Mouse (Mus musculus) kidney, postnatal 0 days (tissue): ENCODE results near the gene Fitm2. TPM values are rescaled to one million over a fixed set of nuclear protein-coding genes. Genes with fewer than 3 reads are reported as not detected.

Experiments used
- ATAC-seq: fragments of 200-750 bp; cut with Nextera tagmentation; replicated peaks from 2 replicates; pipeline ENCODE4 v1.8.0; 2017; ENCODE audit warnings: low read depth, moderate number of reproducible peaks, moderate TSS enrichment, moderate library complexity; ENCODE audit not compliant: low FRiP score
- DNase-seq: peaks from one replicate; pipeline ENCODE4 v3.0.0-alpha.2; 2016; ENCODE audit warnings: low spot score
- H3K27ac ChIP-seq: fragments of 300-500 bp; sonication (generic); 2 replicates; pipeline ENCODE4 v1.5.1; 2014; ENCODE audit warnings: mild to moderate bottlenecking
- H3K27me3 ChIP-seq: fragments of 300-500 bp; sonication (generic); 2 replicates; pipeline ENCODE4 v1.6.1; 2014; ENCODE audit warnings: low read length, mixed read lengths; ENCODE audit not compliant: insufficient read depth
- H3K36me3 ChIP-seq: fragments of 300-500 bp; sonication (generic); 2 replicates; pipeline ENCODE4 v1.6.1; 2014; ENCODE audit warnings: low read length, mixed read lengths; ENCODE audit not compliant: insufficient read depth
- H3K4me1 ChIP-seq: fragments of 300-500 bp; sonication (generic); replicated peaks from 2 replicates; pipeline ENCODE4 v1.6.1; 2014; ENCODE audit warnings: antibody characterized with exemption, low read length, mixed read lengths; ENCODE audit not compliant: insufficient read depth
- H3K4me2 ChIP-seq: fragments of 300-500 bp; sonication (generic); 2 replicates; pipeline ENCODE4 v1.6.1; 2014; ENCODE audit warnings: mild to moderate bottlenecking, low read length, moderate library complexity, mixed read lengths
- H3K4me3 ChIP-seq: fragments of 300-500 bp; sonication (generic); replicated peaks from 2 replicates; pipeline ENCODE4 v1.5.1; 2014; ENCODE audit warnings: low read depth, low read length
- H3K9ac ChIP-seq: fragments of 300-500 bp; sonication (generic); 2 replicates; pipeline ENCODE4 v1.6.1; 2014; ENCODE audit warnings: low read depth, low read length
- H3K9me3 ChIP-seq: fragments of 300-500 bp; sonication (generic); replicated peaks from 2 replicates; pipeline ENCODE4 v1.6.1; 2016; ENCODE audit warnings: low read length, inconsistent platforms, mixed read lengths
- CTCF ChIP-seq: IDR thresholded peaks from 2 replicates; pipeline ENCODE4 v1.5.1; 2016; ENCODE audit warnings: antibody characterized with exemption, low read depth, mild to moderate bottlenecking, moderate library complexity
- WGBS: fragments of 180-500 bp; shearing (Covaris S2); extraction: QIAGEN DNeasy Blood & Tissue Kit; methylation state at CpG from one replicate; pipeline ENCODE4 v1.1.7; 2014; 5-methylcytosine and 5-hydroxymethylcytosine counted together
- polyA plus RNA-seq: library from polyadenylated mRNA; unstranded; fragments of >200 nt; fragmentation: Nextera tagmentation; extraction: Ambion mirVana; gene quantifications from 2 replicates; pipeline ENCODE4 v1.2.1, GENCODE M21; 2015

Gene Fitm2
- polyA plus RNA-seq, 1 experiment from 2014 or later = 10.4 TPM

DNA sequence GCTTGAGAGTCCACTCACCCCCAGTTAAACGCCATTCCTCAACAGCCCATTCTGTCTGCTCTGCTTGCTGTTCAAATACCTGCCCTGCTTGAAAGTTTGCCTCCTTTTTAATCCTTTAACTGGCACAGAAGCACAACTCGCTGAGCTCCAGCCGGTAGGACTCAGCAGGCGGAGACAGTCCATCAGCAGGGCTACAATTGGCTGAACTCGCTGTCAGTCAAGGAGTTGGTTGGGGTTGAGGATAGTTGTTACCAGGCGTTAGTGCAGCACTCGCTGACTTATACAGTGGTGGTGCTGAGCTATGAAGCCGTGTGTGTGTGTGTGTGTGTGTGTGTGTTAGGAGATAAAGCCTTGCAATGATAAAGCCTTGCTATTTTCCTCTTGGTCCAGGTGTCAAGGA is 11.8 kb downstream of the Fitm2 start:
- WGBS = 93% methylated on average over 8 of the region's 8 CpGs
- TF ChIP-seq CTCF = no peak
- DNase-seq = no peak

GRCm38 (mm10) chr2:163459380-163459779 is 13.0 kb downstream of the Fitm2 start:
- no peak overlapping the region for H3K9ac ChIP-seq
- DNase-seq (no peak), ATAC-seq (no peak)
- no peaks in the 10 kb centered on the region for H3K27me3 ChIP-seq
- no peak overlapping the region for H3K4me2 ChIP-seq
- 46% methylated on average over 10 of the region's 10 CpGs for WGBS
- no peak overlapping the region for H3K4me3 ChIP-seq
- H3K36me3 ChIP-seq = no peaks in the 10 kb centered on the region
- TF ChIP-seq CTCF = no peak
- H3K9me3 ChIP-seq = no peaks in the 10 kb centered on the region
- no peak overlapping the region for H3K27ac ChIP-seq
- no peaks in the 10 kb centered on the region for H3K4me1 ChIP-seq

More for the DNA sequence above, 11.8 kb downstream of the Fitm2 start:
- H3K4me2 ChIP-seq = no peak overlapping the region
- no peak for ATAC-seq
- no peaks in the 10 kb centered on the region for H3K27me3 ChIP-seq
- H3K9ac ChIP-seq = no peak overlapping the region
- H3K36me3 ChIP-seq = no peaks in the 10 kb centered on the region
- H3K9me3 ChIP-seq = no peaks in the 10 kb centered on the region
- no peak overlapping the region for H3K4me3 ChIP-seq
- H3K4me1 ChIP-seq = no peaks in the 10 kb centered on the region
- no peak overlapping the region for H3K27ac ChIP-seq

DNA sequence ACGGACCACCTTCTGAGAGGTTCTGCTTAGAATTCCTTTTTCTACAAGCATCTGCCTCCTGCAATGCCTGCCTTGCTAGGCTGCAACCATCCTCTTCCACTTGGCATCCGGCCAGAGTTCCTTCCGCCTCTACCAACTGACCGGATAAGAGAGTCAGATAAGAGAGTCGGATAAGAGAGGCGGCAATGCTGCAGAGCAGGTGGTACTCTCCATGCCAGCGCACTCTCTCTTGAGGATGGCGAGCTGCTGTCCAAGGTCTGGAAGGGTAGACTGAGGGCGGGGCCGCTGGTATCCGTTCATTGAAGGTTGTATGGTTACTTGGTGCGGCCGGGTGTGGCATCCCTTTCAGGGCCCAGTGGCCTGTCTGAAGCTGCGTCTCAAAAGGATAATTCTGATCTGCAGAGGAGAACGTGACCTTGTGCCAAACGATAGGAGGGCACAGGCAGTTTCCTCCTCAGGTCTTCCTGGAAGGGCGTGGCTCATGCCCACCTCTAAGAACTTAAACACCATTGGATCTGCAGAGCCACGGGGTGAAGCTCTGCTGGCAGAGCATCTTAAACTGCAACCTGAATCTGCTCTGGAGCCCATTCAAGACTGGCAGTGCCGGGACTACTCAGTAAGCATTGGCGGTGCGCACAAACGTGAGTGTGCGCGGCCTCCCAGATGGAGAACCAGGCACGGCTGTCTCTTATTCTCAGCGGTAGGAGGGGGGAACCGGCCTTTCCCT is 13.7 kb downstream of the Fitm2 start:
- ATAC-seq = no peak
- peak; percentile 2 for DNase-seq
- Histone ChIP-seq H3K27ac (no peak overlapping the region), H3K9me3 (no peaks in the 10 kb centered on the region), H3K36me3 (no peaks in the 10 kb centered on the region), H3K4me2 (no peak overlapping the region), H3K4me1 (no peaks in the 10 kb centered on the region), H3K4me3 (no peak overlapping the region), H3K27me3 (no peaks in the 10 kb centered on the region), H3K9ac (no peak overlapping the region)
- no peak for TF ChIP-seq CTCF
- WGBS = 45% methylated on average over 27 of the region's 27 CpGs

DNA sequence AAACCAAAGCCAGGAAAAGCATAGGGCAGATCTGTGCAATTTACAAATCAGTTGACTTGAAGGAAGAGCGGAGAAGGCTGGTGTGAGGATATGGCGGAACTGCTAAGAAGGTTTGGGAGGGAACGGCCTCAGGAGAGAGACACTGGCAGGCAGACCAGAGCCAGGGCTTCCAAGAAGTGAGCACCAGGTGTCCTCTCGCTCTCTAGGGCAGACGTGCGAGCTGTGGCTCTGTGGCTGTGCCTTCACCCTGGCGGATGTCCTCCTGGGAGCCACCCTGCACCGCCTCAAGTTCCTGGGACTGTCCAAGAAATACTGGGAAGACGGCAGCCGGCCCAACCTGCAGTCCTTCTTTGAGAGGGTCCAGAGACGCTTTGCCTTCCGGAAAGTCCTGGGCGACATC is 19.1 kb downstream of the Fitm2 start:
- DNase-seq = no peak
- Histone ChIP-seq H3K27ac (no peak overlapping the region), H3K27me3 (no peaks in the 10 kb centered on the region), H3K36me3 (no peaks in the 10 kb centered on the region), H3K9ac (no peak overlapping the region), H3K4me3 (no peak overlapping the region), H3K4me2 (no peak overlapping the region), H3K9me3 (no peaks in the 10 kb centered on the region), H3K4me1 (no peaks in the 10 kb centered on the region)
- ATAC-seq = no peak
- 88% methylated on average over 13 of the region's 13 CpGs for WGBS
- no peak for TF ChIP-seq CTCF

- DNase-seq (no peak), ATAC-seq (no peak)
- no peak overlapping the region for H3K4me2 ChIP-seq
- H3K27me3 ChIP-seq = no peaks in the 10 kb centered on the region
- H3K4me1 ChIP-seq = no peaks in the 10 kb centered on the region
- peak; percentile 45; the same call in 1 of the 2 replicates for TF ChIP-seq CTCF
- no peaks in the 10 kb centered on the region for H3K9me3 ChIP-seq
- no peak overlapping the region for H3K9ac ChIP-seq
- H3K27ac ChIP-seq = no peak overlapping the region
- WGBS = 89% methylated on average over 6 of the region's 6 CpGs
- no peaks in the 10 kb centered on the region for H3K36me3 ChIP-seq
- no peak overlapping the region for H3K4me3 ChIP-seq
Observed at GRCm38 (mm10) chr2:163452738-163453137, 19.7 kb downstream of the Fitm2 start.

DNA sequence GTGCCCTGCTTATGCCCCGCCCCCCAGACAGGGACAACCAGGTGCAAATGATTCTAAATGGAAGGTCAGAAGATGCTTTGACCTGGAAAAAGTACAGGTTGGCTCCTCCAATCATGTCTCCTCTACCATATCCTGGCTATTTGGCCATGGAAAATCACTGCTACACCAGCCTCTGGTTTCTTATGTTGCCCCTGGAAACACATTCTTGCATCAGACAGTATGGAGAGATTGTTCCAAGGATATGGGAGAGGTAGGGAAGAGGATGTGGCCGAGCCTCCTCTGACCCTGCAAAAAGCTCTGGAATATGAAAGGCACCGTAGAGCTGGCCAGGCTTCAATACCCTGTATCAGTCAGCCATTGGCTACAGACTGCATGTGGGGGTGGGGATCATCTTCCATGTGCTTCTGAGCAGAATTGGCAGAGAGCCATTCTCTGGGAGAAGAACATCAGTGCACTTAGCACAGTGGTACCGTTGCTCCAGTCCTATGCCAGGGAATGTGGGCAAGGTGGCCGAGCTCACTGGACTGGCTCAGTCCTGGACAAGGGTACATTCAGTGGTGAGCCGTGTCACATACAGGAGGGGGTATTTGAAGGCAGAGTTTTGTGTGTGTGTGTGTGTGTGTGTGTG is 21.6 kb downstream of the Fitm2 start:
- Histone ChIP-seq H3K27ac (no peak overlapping the region), H3K9ac (no peak overlapping the region), H3K4me2 (no peak overlapping the region), H3K36me3 (no peaks in the 10 kb centered on the region), H3K27me3 (no peaks in the 10 kb centered on the region), H3K4me1 (no peaks in the 10 kb centered on the region), H3K9me3 (no peaks in the 10 kb centered on the region), H3K4me3 (no peak overlapping the region)
- 65% methylated on average over 6 of the region's 6 CpGs for WGBS
- TF ChIP-seq CTCF = no peak
- DNase-seq (peak; percentile 4), ATAC-seq (no peak)
